Mouse (Mus musculus) forelimb bud, embryonic 11.5 days (tissue): ENCODE data around the gene Rmnd5b.
A peak's percentile ranks its signal among the peaks of the same experiment; 100 is the strongest.
"Not testable (repeated sequence)": the region's sequence is repeated elsewhere in the genome, so short reads cannot be mapped to it uniquely, and the experiment has no call there.

Experiments used
- DNase-seq: peaks from one replicate; pipeline ENCODE4 v3.0.0-alpha.2; 2012; ENCODE audit warnings: low read depth, low spot score

The Rmnd5b gene

GRCm38 (mm10) chr11:51621776-51622175, 13.9 kb downstream of the Rmnd5b start:
- no peak for DNase-seq

GRCm38 (mm10) chr11:51620084-51620483, 15.6 kb downstream of the Rmnd5b start:
- DNase-seq, result no peak

- DNase-seq, result peak; percentile 98
These were observed 16.2 kb downstream of the Rmnd5b start, which contains the start of gene Nhp2 for GRCm38 (mm10) chr11:51619409-51620060. Gene Nhp2 (plus strand): TSS chr11:51619735.

- DNase-seq, result no peak
These were observed 16.7 kb downstream of the Rmnd5b start for GRCm38 (mm10) chr11:51618894-51619408.

- DNase-seq, result peak; percentile 76
These were observed 18.0 kb downstream of the Rmnd5b start for GRCm38 (mm10) chr11:51617693-51618092.

GRCm38 (mm10) chr11:51616113-51616512, 19.6 kb downstream of the Rmnd5b start:
- DNase-seq, result not testable (repeated sequence)

GRCm38 (mm10) chr11:51615601-51616000, 20.1 kb downstream of the Rmnd5b start:
- no peak for DNase-seq

- DNase-seq, result no peak
These were observed 20.6 kb downstream of the Rmnd5b start for GRCm38 (mm10) chr11:51615129-51615528.

GRCm38 (mm10) chr11:51614256-51614655, 21.4 kb downstream of the Rmnd5b start:
- DNase-seq, result no peak

- not testable (repeated sequence) for DNase-seq
These were observed 25.8 kb downstream of the Rmnd5b start for GRCm38 (mm10) chr11:51609940-51610339.

GRCm38 (mm10) chr11:51609266-51609909, 26.3 kb downstream of the Rmnd5b start:
- no peak for DNase-seq

GRCm38 (mm10) chr11:51607096-51607738, 28.5 kb downstream of the Rmnd5b start:
- no peak for DNase-seq

GRCm38 (mm10) chr11:51606447-51607095, 29.1 kb downstream of the Rmnd5b start, which contains the start of gene Hnrnpab:
Gene Hnrnpab (minus strand): TSS chr11:51606847.
- DNase-seq, result peak; percentile 97

- peak; percentile 74 for DNase-seq
These were observed 29.9 kb downstream of the Rmnd5b start for GRCm38 (mm10) chr11:51605602-51606446.

- DNase-seq, result no peak
These were observed 33.4 kb downstream of the Rmnd5b start for GRCm38 (mm10) chr11:51602253-51602652.

- DNase-seq, result no peak
These were observed 38.1 kb downstream of the Rmnd5b start for GRCm38 (mm10) chr11:51597553-51597952.

- DNase-seq, result no peak
These were observed 40.1 kb downstream of the Rmnd5b start for GRCm38 (mm10) chr11:51595459-51596083.

- no peak for DNase-seq
These were observed 40.9 kb downstream of the Rmnd5b start for GRCm38 (mm10) chr11:51594715-51595350.

- DNase-seq, result no peak
These were observed 41.8 kb downstream of the Rmnd5b start for GRCm38 (mm10) chr11:51593849-51594248.

- DNase-seq, result no peak
These were observed 42.3 kb downstream of the Rmnd5b start for GRCm38 (mm10) chr11:51593368-51593767.
